Mouse (Mus musculus) liver, postnatal 0 days (tissue): ENCODE results near the gene Tmem117.

ENCODE experiments used
- CTCF ChIP-seq: sonication (generic); IDR thresholded peaks from 2 replicates; pipeline ENCODE4 v1.5.1; 2016; ENCODE audit warnings: antibody characterized with exemption, low read depth
- EP300 ChIP-seq: IDR thresholded peaks from 2 replicates; pipeline ENCODE4 v1.6.1; 2016; ENCODE audit warnings: antibody characterized with exemption, low read depth, mild to moderate bottlenecking

GRCm38 (mm10) chr15:94801462-94801861 lies 172.4 kb downstream of the Tmem117 start:
- TF ChIP-seq CTCF (no peak), EP300 (no peak)
